In genomic region chr5:67802174-67803030, GRCm38 (mm10) we compare ENCODE assay signal across 10 mouse cellular contexts. TPM values are rescaled to one million over a fixed set of nuclear protein-coding genes. Genes with fewer than 3 reads are reported as not detected.
A peak's percentile ranks its signal among the peaks of the same experiment; 100 is the strongest.
DNase-seq lines count a peak whose midpoint lies in the region; ATAC-seq lines count a peak whose summit lies in the region.
"Had no signal": no experiment of that assay in that cellular context is flagged by ENCODE, and none has a peak within 500 bp of the region (broad histone marks: within the 10 kb centered on the region; RNA-seq: fewer than 3 reads in every experiment).

No protein-coding gene starts in this region.

- no peak overlapping the region for H3K4me3 ChIP-seq in lung, embryonic 15.5 days
- H3K4me3 ChIP-seq: embryonic facial prominence, embryonic 13.5 days had no signal

- peaks cover 12% of the 10 kb centered on the region for H3K4me1 ChIP-seq in lung, embryonic 15.5 days
- H3K4me1 ChIP-seq: embryonic facial prominence, embryonic 13.5 days had no signal

- 0 out of 2 replicates have a peak, but pooled peaks have one; percentile 22 for ATAC-seq in lung, embryonic 15.5 days (ENCODE audit: borderline replicate concordance, extremely low read depth, low FRiP score, low TSS enrichment)

- H3K27ac ChIP-seq in lung, embryonic 15.5 days = no peak overlapping the region; the same call in 1 of the 2 replicates
- H3K27ac ChIP-seq: embryonic facial prominence, embryonic 13.5 days had no signal

- H3K9me3 ChIP-seq in lung, embryonic 15.5 days = no peaks in the 10 kb centered on the region
- H3K9me3 ChIP-seq: embryonic facial prominence, embryonic 13.5 days had no signal

- H3K4me2 ChIP-seq in lung, embryonic 15.5 days = no peak overlapping the region
- H3K4me2 ChIP-seq: embryonic facial prominence, embryonic 13.5 days had no signal

- 72% methylated on average over 17 of the region's 17 CpGs for WGBS in lung, embryonic 15.5 days

- DNase-seq in frontal cortex, adult 2 months (ENCODE audit: extremely low spot score in 1 of 2, low spot score in 1 of 2) = peak; percentile 80 to 83
- DNase-seq in frontal cortex, postnatal 25 days (ENCODE audit: low spot score in 2 of 2) = no peak
- DNase-seq in MN1 (ENCODE audit: low spot score) = peak; percentile 57
- peak; percentile 77 to 78 for DNase-seq in cerebellum, postnatal 10 days
- DNase-seq in spleen, postnatal 36 days (ENCODE audit: low spot score in 2 of 2) = no peak
- DNase-seq in ovary, adult 18-20 months (ENCODE audit: low spot score) = no peak
- DNase-seq in T-cell, adult 2 months (ENCODE audit: low spot score) = no peak
- DNase-seq: thymus, postnatal 36 days had no signal

- H3K27me3 ChIP-seq in lung, embryonic 15.5 days = no peaks in the 10 kb centered on the region
- H3K27me3 ChIP-seq: embryonic facial prominence, embryonic 13.5 days had no signal

- no peaks in the 10 kb centered on the region for H3K36me3 ChIP-seq in lung, embryonic 15.5 days
- H3K36me3 ChIP-seq: embryonic facial prominence, embryonic 13.5 days had no signal

- H3K9ac ChIP-seq in lung, embryonic 15.5 days = no peak overlapping the region
- H3K9ac ChIP-seq: embryonic facial prominence, embryonic 13.5 days had no signal

RNA-seq across cellular contexts. Expression of gene Atp8a1, which starts 44.8 kb away (rescaled TPM):
- polyA plus RNA-seq in frontal cortex, adult 2 months (2012; rRNA removed) = 56.3 and 66.2 TPM in 2 replicates
- polyA plus RNA-seq in lung, embryonic 15.5 days (2015; fragmentation: Nextera tagmentation; extraction: Ambion mirVana) = 46.9 and 53.6 TPM in 2 replicates

Comparison
In these comparisons a context has a peak if more than half of its experiments do, and no peak if none do; other contexts are left out.
1. DNase-seq: peak in frontal cortex, adult 2 months (2 of 2), MN1 (single experiment) and cerebellum, postnatal 10 days (2 of 2); none in frontal cortex, postnatal 25 days (0 of 2), spleen, postnatal 36 days (0 of 2), ovary, adult 18-20 months (single experiment) and T-cell, adult 2 months (single experiment).